In the genomic region with DNA sequence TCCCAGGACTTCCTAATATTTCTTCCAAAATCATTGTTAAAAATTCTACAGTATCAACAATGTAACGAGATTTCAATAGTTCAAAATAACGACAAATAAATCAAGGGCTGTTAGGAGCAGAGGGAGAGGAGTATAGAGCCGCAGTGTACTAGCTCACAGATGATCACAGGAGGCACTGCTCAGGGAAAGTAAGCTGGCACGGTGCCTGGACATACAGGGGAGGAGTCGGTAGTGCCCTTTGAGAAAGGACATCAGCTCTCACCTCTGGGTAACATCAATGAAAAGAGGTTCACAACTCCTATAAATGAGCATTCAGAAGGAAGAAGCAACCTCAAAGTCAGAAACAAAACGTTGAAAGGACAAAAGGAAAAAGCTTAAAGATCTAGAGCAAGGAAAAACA, we compare ENCODE assay signal across 13 mouse cellular contexts. TPM values are rescaled to one million over a fixed set of nuclear protein-coding genes. Genes with fewer than 3 reads are reported as not detected.
DNase-seq lines count a peak whose midpoint lies in the region; ATAC-seq lines count a peak whose summit lies in the region.
"Had no signal": no experiment of that assay in that cellular context is flagged by ENCODE, and none has a peak within 500 bp of the region (broad histone marks: within the 10 kb centered on the region; RNA-seq: fewer than 3 reads in every experiment).

No protein-coding gene starts in this region.

- H3K36me3 ChIP-seq in liver, embryonic 16.5 days (ENCODE audit: control insufficient read depth, insufficient read depth): peaks cover 6% of the 10 kb centered on the region
- peaks cover 76% of the 10 kb centered on the region for H3K36me3 ChIP-seq in liver, embryonic 12.5 days
- peaks cover 78% of the 10 kb centered on the region for H3K36me3 ChIP-seq in heart, embryonic 14.5 days (ENCODE audit: control insufficient read depth, insufficient read depth, low read length)

- H3K9ac ChIP-seq in liver, embryonic 16.5 days (ENCODE audit: low read depth, low read length): no peak overlapping the region
- H3K9ac ChIP-seq in liver, embryonic 12.5 days: no peak overlapping the region
- H3K9ac ChIP-seq in heart, embryonic 14.5 days (ENCODE audit: low read length): no peak overlapping the region
- H3K9ac ChIP-seq: embryonic facial prominence, embryonic 12.5 days; hindbrain, embryonic 15.5 days; liver, embryonic 14.5 days had no signal

- H3K4me3 ChIP-seq in liver, embryonic 16.5 days (ENCODE audit: low read depth, low read length): no peak overlapping the region
- H3K4me3 ChIP-seq in liver, embryonic 12.5 days: no peak overlapping the region
- no peak overlapping the region for H3K4me3 ChIP-seq in heart, embryonic 14.5 days (ENCODE audit: control insufficient read depth in 1 of 2, insufficient read depth in 1 of 2, low read depth in 1 of 2, low read length in 2 of 2)
- H3K4me3 ChIP-seq: embryonic facial prominence, embryonic 12.5 days; hindbrain, embryonic 15.5 days had no signal

- peaks cover 7% of the 10 kb centered on the region for H3K4me1 ChIP-seq in liver, embryonic 16.5 days (ENCODE audit: control insufficient read depth, low read depth, low read length)
- H3K4me1 ChIP-seq in liver, embryonic 12.5 days: peaks cover 11% of the 10 kb centered on the region
- H3K4me1 ChIP-seq in heart, embryonic 14.5 days (ENCODE audit: control insufficient read depth in 2 of 2, insufficient read depth in 2 of 2, low read length in 2 of 2): peaks cover 6 to 16% of the 10 kb centered on the region in 2 experiments
- H3K4me1 ChIP-seq: embryonic facial prominence, embryonic 12.5 days; hindbrain, embryonic 15.5 days had no signal

- 0 out of 2 replicates have a peak, but pooled peaks have one; percentile 47 for ATAC-seq in liver, embryonic 16.5 days (ENCODE audit: low read depth)
- ATAC-seq in liver, embryonic 12.5 days: no peak
- ATAC-seq in heart, embryonic 14.5 days (ENCODE audit: insufficient number of reproducible peaks, insufficient read depth, low FRiP score, low read depth): peak; percentile 85; the same call in 1 of the 2 replicates

- 57% methylated on average over 6 of the region's 6 CpGs for WGBS in liver, embryonic 16.5 days (ENCODE audit: insufficient replicate concordance)
- 77% methylated on average over 6 of the region's 6 CpGs for whole genome bisulfite sequencing in liver, embryonic 12.5 days (ENCODE audit: insufficient replicate concordance)
- 30% methylated on average over 6 of the region's 6 CpGs for WGBS in heart, embryonic 14.5 days

- H3K27ac ChIP-seq in liver, embryonic 16.5 days (ENCODE audit: low read length): no peak overlapping the region
- H3K27ac ChIP-seq in liver, embryonic 12.5 days: no peak overlapping the region
- peak overlapping the region; percentile 71 to 73 for H3K27ac ChIP-seq in heart, embryonic 14.5 days (replicated peaks in 1 of 2; ENCODE audit: control insufficient read depth in 1 of 2, insufficient read depth in 1 of 2, low read depth in 2 of 2, low read length in 2 of 2)
- H3K27ac ChIP-seq: embryonic facial prominence, embryonic 12.5 days; hindbrain, embryonic 15.5 days; liver, embryonic 14.5 days had no signal

- DNase-seq in cerebellum, adult 18-20 months: peak; percentile 41 to 50
- DNase-seq in cerebellum, adult 11-12 months: no peak
- peak; percentile 52 to 64 for DNase-seq in kidney, postnatal 4 days
- no peak for DNase-seq in gastrocnemius, adult 18-20 months (ENCODE audit: low spot score)
- DNase-seq in layer of hippocampus, postnatal 36 days: no peak
- DNase-seq: B cell, adult 2 months had no signal

- no peaks in the 10 kb centered on the region for H3K27me3 ChIP-seq in liver, embryonic 16.5 days (ENCODE audit: control insufficient read depth, insufficient read depth, low read depth, low read length)
- H3K27me3 ChIP-seq in liver, embryonic 12.5 days (replicated peaks): no peaks in the 10 kb centered on the region
- no peaks in the 10 kb centered on the region for H3K27me3 ChIP-seq in heart, embryonic 14.5 days (ENCODE audit: control insufficient read depth, insufficient read depth, low read length)
- H3K27me3 ChIP-seq: embryonic facial prominence, embryonic 12.5 days; hindbrain, embryonic 15.5 days had no signal

- H3K9me3 ChIP-seq in liver, embryonic 16.5 days (replicated peaks; ENCODE audit: control insufficient read depth, low read length): no peaks in the 10 kb centered on the region
- no peaks in the 10 kb centered on the region for H3K9me3 ChIP-seq in liver, embryonic 12.5 days (replicated peaks)
- H3K9me3 ChIP-seq in heart, embryonic 14.5 days (ENCODE audit: control insufficient read depth, low read length): no peaks in the 10 kb centered on the region
- H3K9me3 ChIP-seq: embryonic facial prominence, embryonic 12.5 days; hindbrain, embryonic 15.5 days had no signal

- H3K4me2 ChIP-seq in liver, embryonic 16.5 days (ENCODE audit: low read depth, low read length): no peak overlapping the region
- no peak overlapping the region for H3K4me2 ChIP-seq in liver, embryonic 12.5 days
- H3K4me2 ChIP-seq in heart, embryonic 14.5 days (ENCODE audit: low read length): no peak overlapping the region
- H3K4me2 ChIP-seq: embryonic facial prominence, embryonic 12.5 days; hindbrain, embryonic 15.5 days; midbrain, embryonic 11.5 days had no signal

RNA-seq across cellular contexts. Expression of a gene that starts 16.8 kb away (rescaled TPM):
- polyA plus RNA-seq in liver, embryonic 16.5 days (2015; fragmentation: Nextera tagmentation; extraction: Ambion mirVana): 4.9 and 5.3 TPM in 2 replicates
- polyA plus RNA-seq in liver, embryonic 12.5 days (2016; fragmentation: Nextera tagmentation; extraction: Ambion mirVana): 9.9 and 11.2 TPM in 2 replicates
- 11.0 and 16.9 TPM in 2 replicates for polyA plus RNA-seq in heart, embryonic 14.5 days (2014; fragmentation: Nextera tagmentation; extraction: Ambion mirVana)
- total RNA-seq in gastrocnemius, adult 18-20 months (2021): 1 to 10 TPM; 1.5 to 3.6 TPM
- total RNA-seq in layer of hippocampus, postnatal 36 days (2021): 1 to 10 TPM; 2.5 to 2.8 TPM

RNA-seq across cellular contexts. Expression of a gene that starts 28.7 kb away (rescaled TPM):
- 7.0 and 8.6 TPM in 2 replicates for polyA plus RNA-seq in liver, embryonic 16.5 days (2015; fragmentation: Nextera tagmentation; extraction: Ambion mirVana)
- polyA plus RNA-seq in liver, embryonic 12.5 days (2016; fragmentation: Nextera tagmentation; extraction: Ambion mirVana): 10.8 and 11.8 TPM in 2 replicates
- polyA plus RNA-seq in heart, embryonic 14.5 days (2014; fragmentation: Nextera tagmentation; extraction: Ambion mirVana): 39.3 and 40.0 TPM in 2 replicates
- 10 to 100 TPM; 25.3 to 32.8 TPM for total RNA-seq in gastrocnemius, adult 18-20 months (2021)
- 10 to 100 TPM; 46.1 to 52.7 TPM for total RNA-seq in layer of hippocampus, postnatal 36 days (2021)

Comparison
In these comparisons a context has a peak if more than half of its experiments do, and no peak if none do; other contexts are left out.
1. DNase-seq: peak in cerebellum, adult 18-20 months (2 of 2) and kidney, postnatal 4 days (2 of 2); none in cerebellum, adult 11-12 months (single experiment), gastrocnemius, adult 18-20 months (single experiment) and layer of hippocampus, postnatal 36 days (0 of 2).
2. H3K27ac ChIP-seq: peak in heart, embryonic 14.5 days (2 of 2); none in liver, embryonic 16.5 days (single experiment) and liver, embryonic 12.5 days (single experiment).